Mouse (Mus musculus) limb, embryonic 14.5 days (tissue): ENCODE measurements around the gene Fam20a. TPM values are rescaled to one million over a fixed set of nuclear protein-coding genes. Genes with fewer than 3 reads are reported as not detected.

ENCODE experiments used
- ATAC-seq: fragments of 200-750 bp; cut with Nextera tagmentation; 2 replicates; pipeline ENCODE4 v1.8.0; 2017; ENCODE audit warnings: low read depth, moderate number of reproducible peaks, moderate TSS enrichment; ENCODE audit not compliant: low FRiP score
- DNase-seq: peaks from one replicate; pipeline ENCODE4 v3.0.0-alpha.2; 2015; ENCODE audit warnings: low spot score
- H3K27ac ChIP-seq: fragments of 300-500 bp; sonication (generic); replicated peaks from 2 replicates; pipeline ENCODE4 v1.5.1; 2014; ENCODE audit warnings: low read depth, mild to moderate bottlenecking, low read length, moderate library complexity, mixed read lengths
- H3K27me3 ChIP-seq: fragments of 300-500 bp; sonication (generic); 2 replicates; pipeline ENCODE4 v1.6.1; 2014; ENCODE audit warnings: low read length, mixed read lengths; ENCODE audit not compliant: control insufficient read depth, insufficient read depth
- H3K36me3 ChIP-seq: fragments of 300-500 bp; sonication (generic); 2 replicates; pipeline ENCODE4 v1.6.1; 2014; ENCODE audit warnings: mild to moderate bottlenecking, low read length, moderate library complexity, mixed read lengths; ENCODE audit not compliant: control insufficient read depth, insufficient read depth
- H3K4me1 ChIP-seq: fragments of 300-500 bp; sonication (generic); 2 replicates; pipeline ENCODE4 v1.6.1; 2014; ENCODE audit warnings: antibody characterized with exemption, low read length, mixed read lengths; ENCODE audit not compliant: control insufficient read depth, insufficient read depth
- H3K4me2 ChIP-seq: fragments of 300-500 bp; sonication (generic); replicated peaks from 2 replicates; pipeline ENCODE4 v1.6.1; 2014; ENCODE audit warnings: low read depth, mild to moderate bottlenecking, low read length, moderate library complexity; ENCODE audit not compliant: severe bottlenecking
- H3K4me3 ChIP-seq: fragments of 300-500 bp; sonication (generic); replicated peaks from 2 replicates; pipeline ENCODE4 v1.5.1; 2014; ENCODE audit warnings: low read length
- H3K9ac ChIP-seq: fragments of 300-500 bp; sonication (generic); 2 replicates; pipeline ENCODE4 v1.6.1; 2014; ENCODE audit warnings: mild to moderate bottlenecking, low read depth, low read length, moderate library complexity; ENCODE audit not compliant: severe bottlenecking
- H3K9me3 ChIP-seq: fragments of 300-500 bp; sonication (generic); 2 replicates; pipeline ENCODE4 v1.6.1; 2016; ENCODE audit warnings: low read length; ENCODE audit not compliant: control insufficient read depth
- POLR2A ChIP-seq: fragments of 200-500 bp; IDR thresholded peaks from 2 replicates; pipeline ENCODE4 v1.8.0; 2012; ENCODE audit warnings: inconsistent platforms, mild to moderate bottlenecking, moderate library complexity, borderline replicate concordance; ENCODE audit not compliant: insufficient read depth, insufficient read length; ENCODE audit errors: extremely low read depth
- WGBS: fragments of 180-500 bp; shearing (Covaris S2); extraction: QIAGEN DNeasy Blood & Tissue Kit; methylation state at CpG from one replicate; pipeline ENCODE4 v1.1.7; 2014; 5-methylcytosine and 5-hydroxymethylcytosine counted together
- polyA plus RNA-seq, 2 experiments: library from polyadenylated mRNA; depleted of rRNA in 1 of 2; stranded (reverse) in 1 of 2; unstranded in 1 of 2; fragments of >200 nt; fragmentation: Nextera tagmentation in 1 of 2; extraction: Ambion mirVana in 1 of 2; gene quantifications; 2 replicates each; pipeline versions ENCODE4 v1.2.1 to v1.2.3; 2012 to 2014

Gene Fam20a
- polyA plus RNA-seq, 2 experiments = 6.9 to 9.4 TPM

- 77% methylated on average over 4 of the region's 4 CpGs for WGBS
- DNase-seq = no peak
- TF ChIP-seq POLR2A = no peak
- H3K27ac ChIP-seq = no peak overlapping the region
- H3K4me3 ChIP-seq = no peak overlapping the region
- H3K36me3 ChIP-seq = no peaks in the 10 kb centered on the region
- H3K4me2 ChIP-seq = no peak overlapping the region
- no peaks in the 10 kb centered on the region for H3K9me3 ChIP-seq
- H3K4me1 ChIP-seq = 0 out of 2 replicates have a peak, but pooled peaks cover 3% of the 10 kb centered on the region
- no peaks in the 10 kb centered on the region for H3K27me3 ChIP-seq
- ATAC-seq = no peak
- H3K9ac ChIP-seq = no peak overlapping the region
Measured at GRCm38 (mm10) chr11:109706586-109706985, 15.5 kb downstream of the Fam20a start.

GRCm38 (mm10) chr11:109706055-109706412 lies 16.0 kb downstream of the Fam20a start:
- Histone ChIP-seq H3K4me3 (no peak overlapping the region), H3K9me3 (no peaks in the 10 kb centered on the region), H3K27me3 (no peaks in the 10 kb centered on the region), H3K27ac (no peak overlapping the region), H3K4me1 (0 out of 2 replicates have a peak, but pooled peaks cover 3% of the 10 kb centered on the region), H3K4me2 (no peak overlapping the region), H3K36me3 (no peaks in the 10 kb centered on the region), H3K9ac (no peak overlapping the region)
- TF ChIP-seq POLR2A = no peak
- WGBS = 74% methylated on average over 9 of the region's 9 CpGs
- DNase-seq (no peak), ATAC-seq (no peak)

- no peak overlapping the region for H3K4me2 ChIP-seq
- no peaks in the 10 kb centered on the region for H3K36me3 ChIP-seq
- H3K4me1 ChIP-seq = 0 out of 2 replicates have a peak, but pooled peaks cover 3% of the 10 kb centered on the region
- no peak overlapping the region for H3K27ac ChIP-seq
- H3K9me3 ChIP-seq = no peaks in the 10 kb centered on the region
- DNase-seq (no peak), ATAC-seq (no peak)
- 82% methylated on average over 9 of the region's 9 CpGs for WGBS
- no peaks in the 10 kb centered on the region for H3K27me3 ChIP-seq
- H3K4me3 ChIP-seq = no peak overlapping the region
- no peak overlapping the region for H3K9ac ChIP-seq
- TF ChIP-seq POLR2A = no peak
Measured at GRCm38 (mm10) chr11:109705336-109706054, 16.6 kb downstream of the Fam20a start.

GRCm38 (mm10) chr11:109704311-109705205 lies 17.5 kb downstream of the Fam20a start:
- Histone ChIP-seq H3K9me3 (no peaks in the 10 kb centered on the region), H3K36me3 (no peaks in the 10 kb centered on the region), H3K4me2 (no peak overlapping the region), H3K9ac (no peak overlapping the region), H3K4me1 (0 out of 2 replicates have a peak, but pooled peaks cover 3% of the 10 kb centered on the region), H3K27ac (no peak overlapping the region), H3K27me3 (no peaks in the 10 kb centered on the region), H3K4me3 (no peak overlapping the region)
- 89% methylated on average over 22 of the region's 22 CpGs for WGBS
- ATAC-seq (no peak), DNase-seq (no peak)
- no peak for TF ChIP-seq POLR2A

GRCm38 (mm10) chr11:109703845-109704244 lies 18.2 kb downstream of the Fam20a start:
- Histone ChIP-seq H3K4me2 (no peak overlapping the region), H3K27ac (no peak overlapping the region), H3K27me3 (no peaks in the 10 kb centered on the region), H3K9ac (no peak overlapping the region), H3K36me3 (no peaks in the 10 kb centered on the region), H3K9me3 (no peaks in the 10 kb centered on the region), H3K4me3 (no peak overlapping the region), H3K4me1 (0 out of 2 replicates have a peak, but pooled peaks cover 3% of the 10 kb centered on the region)
- TF ChIP-seq POLR2A = no peak
- ATAC-seq = no peak
- 66% methylated on average over 9 of the region's 9 CpGs for WGBS
- no peak for DNase-seq
